Mouse (Mus musculus) erythroblast, embryonic 14.5 days (primary cell): ENCODE measurements around the gene Lypd4.

ENCODE experiments used
- GATA1 ChIP-seq: IDR thresholded peaks from 2 replicates; pipeline ENCODE4 v1.6.1; 2012; ENCODE audit warnings: low read length, inconsistent platforms, mixed read lengths
- TAL1 ChIP-seq: IDR thresholded peaks from 3 replicates; pipeline ENCODE4 v1.6.1; 2012; ENCODE audit warnings: low read length, inconsistent platforms, mixed read lengths

DNA sequence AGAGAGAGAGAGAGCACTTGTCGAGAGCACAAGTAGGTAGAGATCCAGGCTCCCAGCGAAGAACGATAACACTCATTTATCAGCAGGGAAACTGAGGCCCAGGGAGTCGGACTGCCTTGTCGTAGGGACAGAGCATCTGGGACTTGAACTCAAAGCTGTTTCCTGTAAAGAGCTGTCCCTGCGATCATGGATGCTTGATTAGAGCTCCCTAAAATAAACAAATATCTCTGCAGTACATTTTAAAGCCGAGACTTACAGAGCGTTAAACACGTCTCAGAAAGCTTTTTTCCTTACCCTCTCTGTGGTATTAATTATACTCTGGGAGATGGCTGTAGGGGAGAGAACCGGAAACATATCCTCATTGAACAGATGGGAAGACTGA lies 33.7 kb upstream of the Lypd4 start:
- TF ChIP-seq TAL1 (no peak), GATA1 (no peak)
